Mouse (Mus musculus): ENCODE results near the gene St3gal3. TPM values are rescaled to one million over a fixed set of nuclear protein-coding genes. Genes with fewer than 3 reads are reported as not detected.
A peak's percentile ranks its signal among the peaks of the same experiment; 100 is the strongest.

St3gal3 gene
- total and polyA plus RNA-seq, 2 experiments from 2014 or later = 11.8 to 50.9 TPM

GRCm38 (mm10) chr4:117912685-117913273, 221.9 kb downstream of the St3gal3 start:
- peak overlapping the region; percentile 81; the same call in 1 of the 2 replicates for H3K9ac ChIP-seq (replicated peaks; ENCODE audit: low read length)
- ATAC-seq (no peak), DNase-seq (ENCODE audit: low spot score) (no peak)
- WGBS = 45% methylated on average over 7 of the region's 7 CpGs
- no peak overlapping the region for H3K27ac ChIP-seq
- peak overlapping the region; percentile 69 for H3K4me3 ChIP-seq (ENCODE audit: low read length)
- no peaks in the 10 kb centered on the region for H3K9me3 ChIP-seq (ENCODE audit: low read length)
- peak overlapping the region; percentile 100 for H3K4me2 ChIP-seq (ENCODE audit: low read depth, low read length)
- no peak for TF ChIP-seq CTCF (IDR thresholded peaks at IDR 0.05; ENCODE audit: low read depth)
- H3K27me3 ChIP-seq (ENCODE audit: insufficient read depth, low read length) = no peaks in the 10 kb centered on the region
- H3K4me1 ChIP-seq (ENCODE audit: insufficient read depth, low read length) = peaks cover 52% of the 10 kb centered on the region
- no peaks in the 10 kb centered on the region; the same call in 1 of the 2 replicates for H3K36me3 ChIP-seq (ENCODE audit: insufficient read depth, low read length)

GRCm38 (mm10) chr4:117912131-117912561, 222.6 kb downstream of the St3gal3 start:
- Histone ChIP-seq H3K4me1 (ENCODE audit: insufficient read depth, low read length) (peaks cover 52% of the 10 kb centered on the region), H3K36me3 (ENCODE audit: insufficient read depth, low read length) (no peaks in the 10 kb centered on the region; the same call in 1 of the 2 replicates), H3K27ac (no peak overlapping the region), H3K27me3 (ENCODE audit: insufficient read depth, low read length) (no peaks in the 10 kb centered on the region), H3K4me3 (ENCODE audit: low read length) (no peak overlapping the region), H3K4me2 (ENCODE audit: low read depth, low read length) (peak overlapping the region; percentile 100; the same call in 1 of the 2 replicates), H3K9me3 (ENCODE audit: low read length) (no peaks in the 10 kb centered on the region), H3K9ac (replicated peaks; ENCODE audit: low read length) (peak overlapping the region; percentile 81; the same call in 1 of the 2 replicates)
- no peak for TF ChIP-seq CTCF (IDR thresholded peaks at IDR 0.05; ENCODE audit: low read depth)
- ATAC-seq (no peak), DNase-seq (ENCODE audit: low spot score) (no peak)
- 70% methylated on average over 13 of the region's 13 CpGs for WGBS

GRCm38 (mm10) chr4:117908834-117909453, 225.8 kb downstream of the St3gal3 start:
- Histone ChIP-seq H3K27ac (peak overlapping the region; percentile 68; the same call in 1 of the 2 replicates), H3K4me2 (ENCODE audit: low read depth, low read length) (peak overlapping the region; percentile 47), H3K27me3 (ENCODE audit: insufficient read depth, low read length) (no peaks in the 10 kb centered on the region), H3K36me3 (ENCODE audit: insufficient read depth, low read length) (peaks cover 4% of the 10 kb centered on the region), H3K9me3 (ENCODE audit: low read length) (no peaks in the 10 kb centered on the region), H3K4me1 (ENCODE audit: insufficient read depth, low read length) (peaks cover 46% of the 10 kb centered on the region), H3K9ac (replicated peaks; ENCODE audit: low read length) (peak overlapping the region; percentile 39; the same call in 1 of the 2 replicates), H3K4me3 (ENCODE audit: low read length) (peak overlapping the region; percentile 9; the same call in 1 of the 2 replicates)
- 29% methylated on average over 8 of the region's 8 CpGs for WGBS
- ATAC-seq = peak; percentile 85
- peak; percentile 83 for DNase-seq (ENCODE audit: low spot score)
- TF ChIP-seq CTCF (IDR thresholded peaks at IDR 0.05; ENCODE audit: low read depth) = no peak

- no peaks in the 10 kb centered on the region for H3K27me3 ChIP-seq (ENCODE audit: insufficient read depth, low read length)
- no peak overlapping the region for H3K9ac ChIP-seq (replicated peaks; ENCODE audit: low read length)
- no peak overlapping the region for H3K4me3 ChIP-seq (ENCODE audit: low read length)
- WGBS = 78% methylated on average over 3 of the region's 3 CpGs
- no peaks in the 10 kb centered on the region for H3K9me3 ChIP-seq (ENCODE audit: low read length)
- peaks cover 29% of the 10 kb centered on the region for H3K36me3 ChIP-seq (ENCODE audit: insufficient read depth, low read length)
- no peak for DNase-seq (ENCODE audit: low spot score)
- H3K4me1 ChIP-seq (ENCODE audit: insufficient read depth, low read length) = peaks cover 23% of the 10 kb centered on the region
- H3K4me2 ChIP-seq (ENCODE audit: low read depth, low read length) = no peak overlapping the region
- TF ChIP-seq CTCF (IDR thresholded peaks at IDR 0.05; ENCODE audit: low read depth) = no peak
- no peak overlapping the region for H3K27ac ChIP-seq
- ATAC-seq = no peak
Observed at GRCm38 (mm10) chr4:117906196-117906595, 228.5 kb downstream of the St3gal3 start.

- no peak for TF ChIP-seq CTCF (IDR thresholded peaks at IDR 0.05; ENCODE audit: low read depth)
- H3K36me3 ChIP-seq (ENCODE audit: insufficient read depth, low read length) = peaks cover 43% of the 10 kb centered on the region
- WGBS = 88% methylated on average over 8 of the region's 8 CpGs
Observed at GRCm38 (mm10) chr4:117904761-117905160, 230.0 kb downstream of the St3gal3 start.

GRCm38 (mm10) chr4:117904094-117904493, 230.6 kb downstream of the St3gal3 start:
- Histone ChIP-seq H3K27ac (no peak overlapping the region), H3K27me3 (ENCODE audit: insufficient read depth, low read length) (no peaks in the 10 kb centered on the region), H3K4me1 (ENCODE audit: insufficient read depth, low read length) (peaks cover 14% of the 10 kb centered on the region), H3K36me3 (ENCODE audit: insufficient read depth, low read length) (peaks cover 50% of the 10 kb centered on the region), H3K9me3 (ENCODE audit: low read length) (no peaks in the 10 kb centered on the region), H3K4me2 (ENCODE audit: low read depth, low read length) (no peak overlapping the region), H3K9ac (replicated peaks; ENCODE audit: low read length) (no peak overlapping the region), H3K4me3 (ENCODE audit: low read length) (no peak overlapping the region)
- DNase-seq (ENCODE audit: low spot score) (no peak), ATAC-seq (no peak)
- no peak for TF ChIP-seq CTCF (IDR thresholded peaks at IDR 0.05; ENCODE audit: low read depth)
- 75% methylated on average over 10 of the region's 10 CpGs for WGBS

More at GRCm38 (mm10) chr4:117904761-117905160, 230.0 kb downstream of the St3gal3 start:
- Histone ChIP-seq H3K4me1 (ENCODE audit: insufficient read depth, low read length) (peaks cover 17% of the 10 kb centered on the region), H3K27me3 (ENCODE audit: insufficient read depth, low read length) (no peaks in the 10 kb centered on the region), H3K4me3 (ENCODE audit: low read length) (no peak overlapping the region), H3K9me3 (ENCODE audit: low read length) (no peaks in the 10 kb centered on the region), H3K9ac (replicated peaks; ENCODE audit: low read length) (no peak overlapping the region), H3K27ac (no peak overlapping the region), H3K4me2 (ENCODE audit: low read depth, low read length) (no peak overlapping the region)
- no peak for DNase-seq (ENCODE audit: low spot score)
- ATAC-seq = no peak

- 81% methylated on average over 3 of the region's 3 CpGs for WGBS
- no peaks in the 10 kb centered on the region for H3K4me1 ChIP-seq (ENCODE audit: insufficient read depth, low read length)
- ATAC-seq (no peak), DNase-seq (ENCODE audit: low spot score) (no peak)
- no peaks in the 10 kb centered on the region for H3K9me3 ChIP-seq (ENCODE audit: low read length)
- no peak overlapping the region for H3K4me2 ChIP-seq (ENCODE audit: low read depth, low read length)
- H3K27ac ChIP-seq = no peak overlapping the region
- H3K4me3 ChIP-seq (ENCODE audit: low read length) = no peak overlapping the region
- no peak for TF ChIP-seq CTCF (IDR thresholded peaks at IDR 0.05; ENCODE audit: low read depth)
- H3K27me3 ChIP-seq (ENCODE audit: insufficient read depth, low read length) = no peaks in the 10 kb centered on the region
- peaks cover 71% of the 10 kb centered on the region for H3K36me3 ChIP-seq (ENCODE audit: insufficient read depth, low read length)
- no peak overlapping the region for H3K9ac ChIP-seq (replicated peaks; ENCODE audit: low read length)
Observed at GRCm38 (mm10) chr4:117898111-117898510, 236.6 kb downstream of the St3gal3 start.

Data from hindbrain, postnatal 0 days (tissue).